Mouse (Mus musculus) hindbrain, embryonic 11.5 days (tissue): ENCODE results near the gene Ffar4. TPM values are rescaled to one million over a fixed set of nuclear protein-coding genes. Genes with fewer than 3 reads are reported as not detected.

Source experiments
- ATAC-seq: fragments of 200-750 bp; cut with Nextera tagmentation; 2 replicates; pipeline ENCODE4 v1.8.0; 2017; ENCODE audit warnings: mild to moderate bottlenecking, moderate TSS enrichment, moderate library complexity; ENCODE audit not compliant: low FRiP score
- DNase-seq: peaks from one replicate; pipeline ENCODE4 v3.0.0-alpha.2; 2015; ENCODE audit warnings: low spot score
- H3K27ac ChIP-seq: fragments of 300-500 bp; sonication (generic); 2 replicates; pipeline ENCODE4 v1.5.1; 2014; ENCODE audit warnings: mild to moderate bottlenecking, low read depth, low read length
- H3K27me3 ChIP-seq: fragments of 300-500 bp; sonication (generic); 2 replicates; pipeline ENCODE4 v1.6.1; 2014; ENCODE audit warnings: mild to moderate bottlenecking, low read length, moderate library complexity, mixed read lengths; ENCODE audit not compliant: control insufficient read depth, insufficient read depth
- H3K36me3 ChIP-seq: fragments of 300-500 bp; sonication (generic); 2 replicates; pipeline ENCODE4 v1.6.1; 2014; ENCODE audit warnings: mild to moderate bottlenecking, low read length, moderate library complexity, mixed read lengths; ENCODE audit not compliant: control insufficient read depth, insufficient read depth
- H3K4me1 ChIP-seq: fragments of 300-500 bp; sonication (generic); replicated peaks from 2 replicates; pipeline ENCODE4 v1.6.1; 2014; ENCODE audit warnings: low read length, mixed read lengths; ENCODE audit not compliant: control insufficient read depth, insufficient read depth
- H3K4me2 ChIP-seq: fragments of 300-500 bp; sonication (generic); replicated peaks from 2 replicates; pipeline ENCODE4 v1.6.1; 2014; ENCODE audit warnings: mild to moderate bottlenecking, low read depth, low read length
- H3K4me3 ChIP-seq: fragments of 300-500 bp; sonication (generic); 2 replicates; pipeline ENCODE4 v1.5.1; 2014; ENCODE audit warnings: low read depth, low read length
- H3K9ac ChIP-seq: fragments of 300-500 bp; sonication (generic); 2 replicates; pipeline ENCODE4 v1.6.1; 2014; ENCODE audit warnings: low read depth, low read length
- H3K9me3 ChIP-seq: fragments of 300-500 bp; sonication (generic); 2 replicates; pipeline ENCODE4 v1.6.1; 2016; ENCODE audit warnings: low read length; ENCODE audit not compliant: control insufficient read depth
- WGBS: fragments of 180-500 bp; shearing (Covaris S2); extraction: QIAGEN DNeasy Blood & Tissue Kit; methylation state at CpG from one replicate; pipeline ENCODE4 v1.1.7; 2014; 5-methylcytosine and 5-hydroxymethylcytosine counted together
- polyA plus RNA-seq: library from polyadenylated mRNA; unstranded; fragments of >200 nt; fragmentation: Nextera tagmentation; extraction: Ambion mirVana; gene quantifications from 2 replicates; pipeline ENCODE4 v1.2.1, GENCODE M21; 2014

The Ffar4 gene
- polyA plus RNA-seq, 1 experiment from 2014 or later: not detected

DNA sequence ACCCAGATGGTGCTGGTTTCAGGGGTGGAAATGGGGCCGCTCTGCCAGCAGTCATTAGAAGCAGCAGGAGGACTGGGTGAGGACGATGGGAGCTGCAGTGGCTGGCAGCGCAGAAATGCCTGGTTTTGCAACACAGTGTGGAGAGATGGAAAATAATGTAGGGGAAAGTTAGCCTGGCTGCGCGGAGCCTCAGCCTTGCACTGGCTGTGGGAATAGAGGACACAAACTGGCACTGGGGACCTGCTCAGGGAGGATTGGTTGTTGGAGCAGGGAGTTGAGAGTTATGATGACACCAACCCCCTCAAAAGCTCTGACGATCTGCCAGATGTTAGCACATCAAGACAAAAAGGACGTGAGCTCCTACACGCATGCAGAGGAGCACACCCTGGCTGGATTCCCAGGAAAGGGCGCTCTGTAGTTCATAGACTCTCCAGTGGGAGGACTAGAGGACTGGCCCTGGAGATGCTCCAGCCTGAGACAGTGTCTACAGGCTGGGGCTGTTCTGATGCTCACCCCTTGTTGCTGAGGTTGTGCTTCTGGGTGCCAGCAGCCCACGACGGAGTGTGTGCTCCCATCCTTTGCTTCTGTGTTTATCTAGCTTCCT, 9.8 kb upstream of the Ffar4 start:
- 66% methylated on average over 11 of the region's 11 CpGs for WGBS
- ATAC-seq: no peak
- DNase-seq: peak; percentile 16

DNA sequence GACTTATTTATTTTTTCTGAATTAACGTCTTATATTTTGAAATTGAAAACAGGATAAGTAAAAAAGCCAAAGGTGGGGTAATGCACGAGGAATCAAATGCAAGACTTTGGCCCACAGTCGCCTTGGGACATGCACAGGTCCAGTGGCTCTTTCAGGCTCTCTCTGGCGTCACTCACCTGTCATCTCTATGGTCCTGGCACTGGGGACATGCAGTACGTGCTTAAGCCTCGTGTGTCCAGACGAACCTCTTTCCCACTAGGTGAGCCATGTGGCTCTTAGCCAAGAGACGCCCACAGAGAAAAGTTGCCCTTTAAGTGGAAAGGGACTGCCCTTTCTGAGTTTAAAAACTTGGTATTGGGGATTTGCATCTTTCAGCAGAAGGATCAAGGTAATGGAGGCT, 7.5 kb upstream of the Ffar4 start:
- no peaks in the 10 kb centered on the region for H3K27me3 ChIP-seq
- H3K9me3 ChIP-seq: no peaks in the 10 kb centered on the region
- DNase-seq (no peak), ATAC-seq (no peak)
- H3K27ac ChIP-seq: no peak overlapping the region
- H3K4me3 ChIP-seq: no peak overlapping the region
- H3K4me1 ChIP-seq: no peaks in the 10 kb centered on the region
- no peak overlapping the region for H3K9ac ChIP-seq
- H3K4me2 ChIP-seq: no peak overlapping the region
- 77% methylated on average over 8 of the region's 8 CpGs for WGBS
- H3K36me3 ChIP-seq: no peaks in the 10 kb centered on the region

More for the DNA sequence above, 9.8 kb upstream of the Ffar4 start:
- H3K9me3 ChIP-seq: no peaks in the 10 kb centered on the region
- no peaks in the 10 kb centered on the region for H3K4me1 ChIP-seq
- no peak overlapping the region for H3K27ac ChIP-seq
- H3K9ac ChIP-seq: no peak overlapping the region
- H3K4me2 ChIP-seq: no peak overlapping the region
- no peaks in the 10 kb centered on the region for H3K36me3 ChIP-seq
- H3K27me3 ChIP-seq: no peaks in the 10 kb centered on the region
- H3K4me3 ChIP-seq: no peak overlapping the region

DNA sequence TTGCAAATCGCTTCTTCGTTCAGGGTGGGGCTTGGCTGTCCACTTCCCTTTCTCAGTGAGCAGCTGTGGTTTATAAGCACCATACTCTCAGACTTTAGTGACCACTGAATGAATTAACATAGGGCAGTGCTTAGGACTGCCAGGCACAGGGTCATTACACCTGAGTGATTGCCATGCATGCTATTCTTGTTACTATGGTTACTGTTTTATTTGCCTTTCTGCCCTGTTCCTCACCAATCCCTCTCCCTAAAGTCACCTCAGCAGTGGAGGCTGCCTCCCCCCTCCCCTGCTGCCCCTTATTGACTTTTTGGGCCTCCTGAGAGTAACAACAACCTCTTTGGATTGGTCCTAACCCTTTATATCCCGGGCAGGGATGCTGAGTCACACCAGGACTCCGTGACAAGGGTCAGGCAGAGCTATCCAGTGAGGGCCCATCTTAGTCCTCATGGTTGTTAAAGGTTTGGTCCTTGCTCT, 5.3 kb upstream of the Ffar4 start:
- no peak for DNase-seq
- Histone ChIP-seq H3K36me3 (no peaks in the 10 kb centered on the region), H3K4me2 (no peak overlapping the region), H3K27me3 (peaks cover 12% of the 10 kb centered on the region), H3K4me1 (no peaks in the 10 kb centered on the region), H3K4me3 (no peak overlapping the region), H3K27ac (no peak overlapping the region), H3K9ac (no peak overlapping the region), H3K9me3 (no peaks in the 10 kb centered on the region)
- ATAC-seq: no peak
- WGBS: 50% methylated on average over 4 of the region's 4 CpGs

DNA sequence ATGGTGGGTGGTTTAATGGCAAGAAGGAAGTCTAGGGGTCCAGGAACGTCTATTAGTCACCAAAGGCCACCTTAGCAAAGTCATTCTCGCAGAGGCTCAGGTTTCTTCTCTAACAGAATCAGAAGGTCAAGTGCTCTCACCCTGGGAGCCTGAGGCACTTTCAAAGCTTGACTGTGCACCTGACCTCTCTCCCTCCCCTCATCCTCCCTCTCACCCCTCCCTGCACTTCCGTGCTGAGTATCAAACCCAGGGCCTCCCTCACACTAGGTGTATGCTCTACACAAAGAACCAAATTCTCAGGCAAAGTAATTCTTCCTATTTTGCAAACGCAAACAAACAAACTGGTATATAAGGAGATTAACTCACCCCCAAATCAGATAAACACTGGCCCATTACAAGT, 640 bp upstream of the Ffar4 start:
- peak; percentile 4 for DNase-seq
- Histone ChIP-seq H3K9me3 (no peaks in the 10 kb centered on the region), H3K4me1 (no peaks in the 10 kb centered on the region), H3K9ac (no peak overlapping the region), H3K36me3 (no peaks in the 10 kb centered on the region), H3K4me2 (no peak overlapping the region), H3K27ac (no peak overlapping the region), H3K27me3 (peaks cover 36% of the 10 kb centered on the region), H3K4me3 (no peak overlapping the region)
- WGBS: 4% methylated on average over 4 of the region's 4 CpGs
- no peak for ATAC-seq

DNA sequence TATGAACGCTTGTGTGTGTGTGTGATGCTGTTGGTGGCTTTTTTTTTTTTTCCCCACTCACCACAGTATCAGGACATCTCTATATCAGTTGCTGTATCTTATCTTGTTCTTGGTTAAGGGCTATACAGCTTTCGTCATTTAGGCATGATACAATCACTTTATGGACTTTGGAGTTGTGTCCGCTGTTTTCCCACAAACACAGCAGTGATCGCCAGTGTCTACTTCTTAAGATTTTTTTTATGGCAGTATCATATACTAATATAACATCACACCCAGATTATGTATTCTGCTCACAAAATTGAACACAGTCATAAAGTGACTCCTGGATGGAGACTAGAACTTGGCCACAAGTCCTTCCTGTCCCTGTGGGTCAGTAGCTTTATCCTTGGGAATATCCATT, 11.0 kb downstream of the Ffar4 start:
- H3K27me3 ChIP-seq: no peaks in the 10 kb centered on the region
- WGBS: 92% methylated on average over 4 of the region's 4 CpGs
- no peaks in the 10 kb centered on the region for H3K9me3 ChIP-seq
- H3K27ac ChIP-seq: no peak overlapping the region
- H3K4me2 ChIP-seq: no peak overlapping the region
- H3K36me3 ChIP-seq: no peaks in the 10 kb centered on the region
- no peak overlapping the region for H3K4me3 ChIP-seq
- no peak for ATAC-seq
- no peaks in the 10 kb centered on the region for H3K4me1 ChIP-seq
- DNase-seq: no peak
- H3K9ac ChIP-seq: no peak overlapping the region

DNA sequence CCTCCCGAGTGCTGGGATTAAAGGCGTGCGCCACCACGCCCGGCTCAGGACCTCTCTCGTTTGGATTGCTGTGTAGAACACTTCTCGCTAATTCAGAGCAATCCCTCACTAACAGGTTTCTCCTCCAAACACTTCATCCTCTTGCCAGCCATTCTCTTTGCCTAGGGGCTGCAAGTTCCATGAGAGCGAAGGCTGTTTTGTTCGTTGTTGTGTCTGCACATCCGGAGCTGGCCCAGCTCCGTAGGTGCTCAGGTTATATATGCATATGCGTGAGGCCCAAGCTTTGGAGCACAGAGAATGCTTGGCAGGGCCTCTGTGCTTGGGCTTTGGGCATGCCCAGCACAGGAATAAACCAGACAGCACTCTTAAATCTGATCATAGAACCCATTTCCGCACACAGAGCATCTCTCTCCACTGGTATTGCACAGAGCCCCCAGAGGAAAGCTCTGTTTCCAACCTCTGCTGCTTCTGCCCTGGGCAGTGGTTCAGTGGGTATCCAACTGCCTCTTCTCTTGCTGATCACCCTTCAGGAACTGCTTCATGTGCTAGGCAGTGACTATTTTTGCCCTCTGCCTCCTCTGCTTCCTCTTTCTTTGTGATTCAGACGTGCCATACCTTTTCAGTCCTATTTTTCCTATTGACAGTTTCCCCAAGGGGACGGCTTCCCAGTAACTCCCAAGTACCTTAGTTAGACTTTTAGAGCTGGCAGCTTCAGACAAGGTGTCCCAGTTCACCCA, 12.8 kb downstream of the Ffar4 start:
- Histone ChIP-seq H3K27me3 (no peaks in the 10 kb centered on the region), H3K4me3 (no peak overlapping the region), H3K9ac (no peak overlapping the region), H3K4me2 (no peak overlapping the region), H3K4me1 (no peaks in the 10 kb centered on the region), H3K36me3 (no peaks in the 10 kb centered on the region), H3K27ac (no peak overlapping the region), H3K9me3 (no peaks in the 10 kb centered on the region)
- ATAC-seq (no peak), DNase-seq (no peak)
- 91% methylated on average over 15 of the region's 15 CpGs for WGBS

DNA sequence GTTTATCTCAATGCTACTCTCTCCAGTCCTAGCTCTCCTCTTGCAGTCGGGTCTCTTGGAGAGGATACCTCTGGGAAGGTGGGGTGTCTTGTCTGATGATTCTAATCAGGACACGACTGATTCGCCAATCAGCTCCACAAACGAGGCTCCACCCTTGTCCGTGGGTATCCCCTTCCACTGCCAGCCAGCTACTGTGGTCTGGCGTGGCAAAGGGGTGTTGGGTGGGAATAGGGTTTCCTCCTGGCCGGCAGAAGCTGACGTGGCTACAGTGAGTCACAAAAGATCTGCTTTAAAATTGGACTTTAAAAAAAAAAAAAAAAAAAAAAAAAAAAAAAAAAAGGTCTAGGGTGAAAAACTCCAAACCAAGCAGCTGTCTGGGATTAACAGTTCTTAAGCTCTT, 14.2 kb downstream of the Ffar4 start:
- Histone ChIP-seq H3K4me1 (no peaks in the 10 kb centered on the region), H3K36me3 (no peaks in the 10 kb centered on the region), H3K27ac (no peak overlapping the region), H3K4me3 (no peak overlapping the region), H3K27me3 (no peaks in the 10 kb centered on the region), H3K9me3 (no peaks in the 10 kb centered on the region), H3K4me2 (no peak overlapping the region), H3K9ac (no peak overlapping the region)
- ATAC-seq (no peak), DNase-seq (no peak)
- WGBS: 76% methylated on average over 8 of the region's 8 CpGs

DNA sequence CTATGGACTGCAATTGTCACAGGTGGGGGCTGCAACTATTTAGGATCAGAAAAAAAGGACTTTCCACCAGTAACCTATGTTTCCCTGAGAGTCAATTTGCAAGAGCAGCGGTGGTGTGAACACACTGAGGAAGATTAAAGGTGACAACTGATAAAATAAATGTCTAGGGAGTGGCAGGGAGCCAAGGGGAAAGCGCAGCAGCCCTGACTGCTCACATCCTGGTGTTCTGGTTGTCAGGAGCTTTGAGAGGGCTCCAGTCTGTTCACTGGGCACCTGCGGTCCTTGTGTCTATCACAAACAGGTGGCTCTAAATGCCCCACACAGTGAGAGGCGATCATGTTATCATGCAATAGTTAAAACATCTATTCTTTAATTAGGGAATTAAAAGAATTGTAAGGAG, 15.7 kb downstream of the Ffar4 start:
- Histone ChIP-seq H3K27ac (no peak overlapping the region), H3K36me3 (no peaks in the 10 kb centered on the region), H3K4me3 (no peak overlapping the region), H3K4me1 (no peaks in the 10 kb centered on the region), H3K27me3 (no peaks in the 10 kb centered on the region), H3K9ac (no peak overlapping the region), H3K4me2 (no peak overlapping the region), H3K9me3 (no peaks in the 10 kb centered on the region)
- DNase-seq: no peak
- no peak for ATAC-seq
- WGBS: 53% methylated on average over 4 of the region's 4 CpGs
